Mouse (Mus musculus) ZHBTc4 (cell line): ENCODE measurements at regions not wholly inside any gene's neighbourhood (a gene's known extent, or its start where the extent isn't known, plus 50 kb on each side); places are given as distances from the start of the nearest gene placed in this dataset.

Experiments used
- DNase-seq: peaks from one replicate; pipeline ENCODE4 v3.0.0-alpha.2; 2011; ENCODE audit warnings: low read depth, low spot score

GRCm38 (mm10) chr2:169147655-169148054 is 192.3 kb upstream of the Zfp64 start:
- DNase-seq: no peak

- DNase-seq: no peak
Measured at GRCm38 (mm10) chr2:169142224-169142623, 186.8 kb upstream of the Zfp64 start.

- DNase-seq: no peak
Measured at GRCm38 (mm10) chr2:169133855-169134254, 178.5 kb upstream of the Zfp64 start.

GRCm38 (mm10) chr2:169125476-169125875 is 170.1 kb upstream of the Zfp64 start:
- no peak for DNase-seq

- peak; percentile 60 for DNase-seq
Measured at GRCm38 (mm10) chr2:169122887-169123286, 167.5 kb upstream of the Zfp64 start.

- DNase-seq: no peak
Measured at GRCm38 (mm10) chr2:169116841-169117240, 161.5 kb upstream of the Zfp64 start.

- DNase-seq: peak; percentile 66
Measured at GRCm38 (mm10) chr2:169109044-169109443, 153.7 kb upstream of the Zfp64 start.

- DNase-seq: peak; percentile 81
Measured at GRCm38 (mm10) chr2:169108037-169108436, 152.7 kb upstream of the Zfp64 start.

GRCm38 (mm10) chr2:169101506-169102261 is 146.3 kb upstream of the Zfp64 start:
- peak; percentile 35 for DNase-seq

GRCm38 (mm10) chr2:169100516-169100915 is 145.1 kb upstream of the Zfp64 start:
- peak; percentile 43 for DNase-seq

- no peak for DNase-seq
Measured at GRCm38 (mm10) chr2:169099678-169100077, 144.3 kb upstream of the Zfp64 start.

- DNase-seq: no peak
Measured at GRCm38 (mm10) chr2:169098591-169098990, 143.2 kb upstream of the Zfp64 start.

GRCm38 (mm10) chr2:169094011-169094754 is 138.8 kb upstream of the Zfp64 start:
- DNase-seq: peak; percentile 36

- peak; percentile 41 for DNase-seq
Measured at GRCm38 (mm10) chr2:169090256-169090655, 134.9 kb upstream of the Zfp64 start.

- DNase-seq: peak; percentile 26
Measured at GRCm38 (mm10) chr2:169088870-169089484, 133.6 kb upstream of the Zfp64 start.

- DNase-seq: peak; percentile 77
Measured at GRCm38 (mm10) chr2:169088301-169088700, 132.9 kb upstream of the Zfp64 start.

- no peak for DNase-seq
Measured at GRCm38 (mm10) chr2:169071267-169071666, 115.9 kb upstream of the Zfp64 start.

GRCm38 (mm10) chr2:169065166-169065698 is 109.8 kb upstream of the Zfp64 start:
- DNase-seq: no peak

GRCm38 (mm10) chr2:169061520-169061919 is 106.1 kb upstream of the Zfp64 start:
- DNase-seq: peak; percentile 85

- DNase-seq: no peak
Measured at GRCm38 (mm10) chr2:169060495-169060894, 105.1 kb upstream of the Zfp64 start.

GRCm38 (mm10) chr2:169057831-169058230 is 102.4 kb upstream of the Zfp64 start:
- peak; percentile 60 for DNase-seq

- DNase-seq: no peak
Measured at GRCm38 (mm10) chr2:169049947-169050346, 94.6 kb upstream of the Zfp64 start.
